Mouse (Mus musculus) spleen, adult 2 months (tissue): ENCODE data around the gene Olfr319.

Source experiments
- CTCF ChIP-seq: fragments of 200-500 bp; IDR thresholded peaks from 2 replicates; pipeline ENCODE4 v1.5.1; 2011; ENCODE audit warnings: mild to moderate bottlenecking, inconsistent platforms; ENCODE audit not compliant: insufficient read depth, insufficient read length, insufficient replicate concordance; ENCODE audit errors: extremely low read depth
- POLR2A ChIP-seq: fragments of 200-500 bp; IDR thresholded peaks from 2 replicates; pipeline ENCODE4 v1.6.1; 2011; ENCODE audit warnings: low read depth, low read length, inconsistent platforms

DNA sequence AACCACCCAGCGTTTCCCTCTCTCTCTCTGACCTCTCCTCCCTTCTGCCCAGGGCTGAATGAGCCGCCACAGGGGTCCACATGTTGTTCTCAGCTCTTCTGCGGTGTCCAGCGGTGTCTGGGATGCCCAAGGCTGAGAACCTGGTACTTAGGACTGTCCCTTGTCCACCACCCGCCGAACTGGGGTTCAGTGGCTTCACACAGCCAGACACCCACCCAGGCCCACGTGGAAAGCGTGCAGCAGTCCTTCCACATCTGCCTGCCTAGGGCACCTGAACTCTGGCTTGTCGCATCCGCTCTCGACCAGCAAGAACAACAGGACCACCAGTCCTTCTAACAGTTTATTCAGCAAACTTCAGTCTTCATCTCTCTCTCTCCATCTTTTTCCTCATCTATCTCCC lies 10.1 kb downstream of the Olfr319 start:
- TF ChIP-seq CTCF (no peak), POLR2A (no peak)
